Mouse (Mus musculus) frontal cortex, adult 2 months (tissue): ENCODE data around the gene Slc39a13. TPM values are rescaled to one million over a fixed set of nuclear protein-coding genes. Genes with fewer than 3 reads are reported as not detected.
"Not testable (repeated sequence)": the region's sequence is repeated elsewhere in the genome, so short reads cannot be mapped to it uniquely, and the experiment has no call there.

Experiments used
- DNase-seq, 2 experiments: peaks; one replicate each; pipeline ENCODE4 v3.0.0; 2022; ENCODE audit warnings: low spot score in 1 of 2; ENCODE audit errors: extremely low spot score in 1 of 2
- polyA plus RNA-seq: library from polyadenylated mRNA; depleted of rRNA; stranded (reverse); fragments of >200 nt; gene quantifications from 2 replicates; pipeline ENCODE4 v1.2.3, GENCODE M21; 2012; rRNA removed

Gene Slc39a13
- polyA plus RNA-seq, 1 experiment = 54.3 TPM

- no peak for DNase-seq
Measured at GRCm38 (mm10) chr2:91033000-91033399, 37.2 kb downstream of the Slc39a13 start.

- no peak for DNase-seq
Measured at GRCm38 (mm10) chr2:91031216-91031615, 39.0 kb downstream of the Slc39a13 start.

GRCm38 (mm10) chr2:91027391-91028214 is 42.6 kb downstream of the Slc39a13 start:
- no peak for DNase-seq

GRCm38 (mm10) chr2:91026491-91026890 is 43.7 kb downstream of the Slc39a13 start:
- DNase-seq = no peak

GRCm38 (mm10) chr2:91025081-91025516 is 45.1 kb downstream of the Slc39a13 start:
- DNase-seq = peak; percentile 37 to 52

- DNase-seq = no peak
Measured at GRCm38 (mm10) chr2:91023956-91024355, 46.3 kb downstream of the Slc39a13 start.

GRCm38 (mm10) chr2:91023131-91023530 is 47.1 kb downstream of the Slc39a13 start:
- DNase-seq = no peak

- not testable (repeated sequence) for DNase-seq
Measured at GRCm38 (mm10) chr2:91022266-91022665, 48.0 kb downstream of the Slc39a13 start.

- DNase-seq = no peak
Measured at GRCm38 (mm10) chr2:91019911-91020310, 50.3 kb downstream of the Slc39a13 start.

GRCm38 (mm10) chr2:91018061-91018788 is 52.0 kb downstream of the Slc39a13 start:
- peak in 1 of 2 experiments; percentile 43 for DNase-seq

GRCm38 (mm10) chr2:91015386-91015785 is 54.8 kb downstream of the Slc39a13 start:
- no peak for DNase-seq

- DNase-seq = no peak
Measured at GRCm38 (mm10) chr2:91013881-91014280, 56.3 kb downstream of the Slc39a13 start.

Other genes starting within 250 kb of the Slc39a13 start
- gene Mtch2, start 223.3 kb downstream of the Slc39a13 start, polyA plus RNA-seq = 137 and 149 TPM in 2 replicates
- 443 and 446 TPM in 2 replicates for gene C1qtnf4, start 184.6 kb downstream of the Slc39a13 start, polyA plus RNA-seq
- gene Kbtbd4, start 165.7 kb downstream of the Slc39a13 start, polyA plus RNA-seq = 24.5 and 28.2 TPM in 2 replicates
- 216 and 222 TPM in 2 replicates for gene Ndufs3, start 165.6 kb downstream of the Slc39a13 start, polyA plus RNA-seq
- 107 and 127 TPM in 2 replicates for gene Celf1, start 130.0 kb downstream of the Slc39a13 start, polyA plus RNA-seq
- gene Rapsn, start 34.8 kb downstream of the Slc39a13 start, polyA plus RNA-seq = 1.1 and 1.7 TPM in 2 replicates
- 183 and 195 TPM in 2 replicates for gene Psmc3, start 16.4 kb downstream of the Slc39a13 start, polyA plus RNA-seq
- gene Spi1, start 12.0 kb upstream of the Slc39a13 start, polyA plus RNA-seq = 9.7 and 12.0 TPM in 2 replicates
- gene Mybpc3, start 47.7 kb upstream of the Slc39a13 start, polyA plus RNA-seq = 0.30 and 0.61 TPM in 2 replicates
- 142 and 155 TPM in 2 replicates for gene Madd, start 113.4 kb upstream of the Slc39a13 start, polyA plus RNA-seq
- 7.4 and 8.8 TPM in 2 replicates for gene Nr1h3, start 132.4 kb upstream of the Slc39a13 start, polyA plus RNA-seq
- gene Acp2, start 132.5 kb upstream of the Slc39a13 start, polyA plus RNA-seq = 30.4 and 35.6 TPM in 2 replicates
- gene Ddb2, start 166.6 kb upstream of the Slc39a13 start, polyA plus RNA-seq = 37.8 and 39.2 TPM in 2 replicates
- 70.8 and 81.0 TPM in 2 replicates for gene Pacsin3, start 185.5 kb upstream of the Slc39a13 start, polyA plus RNA-seq
- 39.1 and 42.0 TPM in 2 replicates for gene Arfgap2, start 194.6 kb upstream of the Slc39a13 start, polyA plus RNA-seq